Mouse (Mus musculus): Measurements from ENCODE around the gene Prdm4.

The Prdm4 gene

DNA sequence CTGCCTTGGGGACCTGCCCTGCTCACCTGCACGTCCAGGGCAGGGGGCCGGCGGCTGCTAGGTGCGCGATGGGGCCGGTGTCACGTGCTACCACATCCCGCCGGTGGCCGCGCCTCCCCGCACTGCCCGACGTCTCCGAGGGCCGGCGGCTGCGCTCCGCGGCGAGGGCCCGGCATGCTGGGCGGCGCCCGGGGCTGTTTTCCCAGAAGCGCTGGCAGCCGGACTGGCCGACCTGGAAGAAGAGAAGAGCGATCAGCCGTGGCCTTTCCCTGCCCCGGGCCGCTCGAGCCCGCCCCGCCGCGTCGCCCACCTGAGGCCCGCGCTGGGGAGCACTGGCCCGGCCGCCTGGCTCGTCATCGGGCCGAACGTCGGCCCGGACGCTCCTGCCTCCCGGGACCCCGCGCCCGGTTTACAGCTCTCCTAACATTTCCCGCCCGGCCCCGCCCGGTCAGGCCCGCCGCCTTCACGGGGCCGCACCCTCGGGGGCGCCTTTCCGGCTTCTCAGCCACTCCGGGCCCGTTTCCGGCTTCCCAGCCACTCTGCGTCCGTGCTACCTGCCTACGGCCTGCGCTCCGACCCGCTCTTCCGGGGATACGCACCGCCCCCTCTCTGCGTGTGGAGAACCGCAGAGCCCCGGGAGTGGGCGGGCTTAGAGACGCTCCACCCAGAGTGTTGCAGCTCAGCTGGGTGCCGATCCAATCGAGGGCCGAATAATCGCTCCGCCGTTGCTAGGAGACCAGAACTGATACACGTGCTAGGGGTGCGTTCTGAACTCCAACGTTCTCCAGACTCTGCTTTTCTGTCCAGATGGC lies at the start of gene Prdm4:
Prdm4 (minus strand) TSS at position 645 of the 812 bp plus-strand sequence.
- DNase-seq (ENCODE audit: low spot score in 2 of 2): peak; percentile 87 to 94

DNA sequence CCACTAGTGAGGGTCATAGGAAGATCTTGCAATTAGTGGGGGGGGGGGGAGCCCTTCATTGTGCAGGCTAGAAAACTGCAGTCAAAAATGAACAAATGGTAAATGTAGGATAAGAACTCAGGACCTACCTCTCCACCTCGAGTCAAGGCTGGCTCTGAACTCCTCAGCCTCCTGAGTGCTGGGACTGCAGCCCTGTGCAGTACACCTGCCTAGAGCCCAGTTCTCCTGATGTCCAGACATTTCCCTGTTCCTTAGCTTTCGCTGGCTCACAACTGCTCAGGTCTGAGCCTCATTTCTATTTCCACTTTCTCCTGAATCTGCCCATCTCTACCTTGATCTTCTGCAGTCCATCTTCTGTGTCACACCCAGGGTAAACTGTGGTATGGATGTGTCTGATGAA lies 49.5 kb upstream of the Prdm4 start:
- no peak for DNase-seq (ENCODE audit: low spot score in 2 of 2)

DNA sequence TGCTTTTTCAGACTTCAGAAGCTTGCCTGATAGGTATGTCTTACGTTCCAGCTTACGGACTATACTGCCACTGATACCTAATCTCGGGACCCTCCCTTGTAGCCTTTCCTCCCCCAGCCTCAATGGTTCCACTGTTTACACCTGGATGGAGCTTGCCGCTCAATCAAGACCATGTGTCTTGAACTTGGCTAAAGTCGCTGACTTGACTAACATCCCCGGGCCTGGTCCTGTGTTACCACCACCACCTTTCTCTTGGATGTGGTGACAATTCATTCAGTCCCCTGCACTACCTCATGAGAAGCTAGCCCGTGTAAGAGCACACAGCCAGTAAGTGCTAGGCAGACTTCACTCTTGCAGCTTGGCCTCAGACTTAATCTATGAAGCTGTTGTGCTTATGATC lies 47.4 kb upstream of the Prdm4 start:
- DNase-seq (ENCODE audit: low spot score in 2 of 2): no peak

DNA sequence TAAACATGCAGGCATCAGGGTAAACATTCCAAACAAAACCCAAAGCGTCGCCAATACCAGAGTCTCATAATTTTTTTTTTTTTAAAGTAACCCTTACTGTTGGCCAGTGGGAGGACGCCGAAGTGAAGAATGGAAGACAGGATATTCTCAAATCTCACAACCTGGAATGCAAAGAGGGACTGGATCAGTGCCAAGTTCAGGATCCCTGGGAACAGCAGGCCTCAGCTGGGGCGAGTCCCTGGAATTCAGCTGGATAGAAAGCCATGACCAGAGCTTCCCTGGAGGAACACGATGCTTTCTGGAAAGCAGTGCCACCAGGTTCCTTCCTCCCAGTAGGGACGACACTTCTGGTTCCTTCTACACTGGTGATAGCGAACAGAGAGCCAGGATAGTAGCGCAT lies 46.0 kb upstream of the Prdm4 start:
- DNase-seq (ENCODE audit: low spot score in 2 of 2): no peak

DNA sequence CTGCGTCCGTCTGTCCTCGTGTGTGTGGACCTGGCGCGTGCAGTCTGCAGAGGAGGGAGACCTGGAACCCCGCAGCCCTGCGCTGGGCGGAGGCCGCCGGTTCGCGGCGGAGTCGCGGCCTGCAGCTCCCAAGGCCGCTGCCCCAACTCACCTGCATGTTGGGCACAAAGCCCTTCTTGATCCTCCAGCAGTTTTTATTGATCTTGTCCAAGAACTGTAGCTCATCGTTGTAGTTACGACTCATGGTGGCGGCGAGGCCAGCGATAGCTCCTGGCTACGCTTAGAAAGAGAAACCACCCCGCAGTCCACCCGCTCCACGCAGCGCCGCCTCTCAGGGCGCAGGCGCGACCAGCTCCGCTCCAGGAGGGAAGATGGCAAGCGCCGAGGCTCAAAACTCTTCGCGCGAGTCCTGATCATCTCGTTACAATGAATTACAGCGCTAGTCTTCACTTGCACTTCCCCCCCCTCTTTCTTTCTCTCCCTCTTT lies 40.6 kb upstream of the Prdm4 start, which contains the start of gene Rtcb:
Rtcb (minus strand) TSS at position 360 of the 487 bp plus-strand sequence.
- peak; percentile 97 to 99 for DNase-seq (ENCODE audit: low spot score in 2 of 2)

DNA sequence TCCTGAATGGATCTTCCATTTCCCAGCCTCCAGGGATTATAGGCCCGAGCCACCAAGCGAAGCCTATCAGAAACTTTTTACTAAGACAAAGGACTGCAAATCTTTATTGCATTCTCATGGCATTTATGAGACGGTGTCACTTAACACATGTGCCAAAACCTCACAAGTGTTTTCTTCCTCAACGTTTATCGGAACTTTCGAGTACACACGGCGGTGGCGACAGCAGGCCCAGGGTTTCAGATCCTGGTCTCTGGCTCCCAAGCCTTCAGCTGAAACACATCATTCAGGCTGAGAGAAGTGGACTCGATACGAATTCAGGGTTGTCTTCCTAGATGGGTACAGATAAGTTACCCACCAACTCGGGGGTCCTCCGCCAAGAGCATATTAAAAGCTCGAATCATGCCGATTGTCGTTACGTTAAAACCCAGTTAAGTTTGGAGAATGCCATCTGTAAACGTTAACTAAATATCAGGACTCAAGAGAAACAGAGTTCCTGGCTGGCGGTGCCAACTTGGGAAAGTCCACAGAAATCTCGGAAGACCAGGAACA lies 40.0 kb upstream of the Prdm4 start:
- no peak for DNase-seq (ENCODE audit: low spot score in 2 of 2)

DNA sequence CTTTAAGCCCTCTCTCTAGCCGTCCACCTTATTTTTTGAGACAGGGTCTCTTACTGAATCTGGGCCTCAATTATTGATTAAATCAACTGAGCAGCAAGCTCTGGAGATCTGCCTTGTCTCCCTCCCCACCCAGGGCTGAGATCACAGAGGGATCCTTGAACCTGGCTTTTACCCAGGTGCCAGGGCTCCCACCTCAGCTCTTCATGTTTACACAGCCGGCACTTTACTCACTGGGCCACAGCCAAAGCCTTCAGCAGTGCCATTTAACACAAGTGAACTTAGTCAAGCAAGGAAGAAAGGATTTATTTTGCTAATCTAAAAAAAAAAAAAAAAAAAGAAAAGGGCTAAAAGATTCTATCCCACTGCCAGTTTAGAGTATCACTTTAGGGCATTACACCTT lies 37.5 kb upstream of the Prdm4 start:
- DNase-seq (ENCODE audit: low spot score in 2 of 2): no peak

DNA sequence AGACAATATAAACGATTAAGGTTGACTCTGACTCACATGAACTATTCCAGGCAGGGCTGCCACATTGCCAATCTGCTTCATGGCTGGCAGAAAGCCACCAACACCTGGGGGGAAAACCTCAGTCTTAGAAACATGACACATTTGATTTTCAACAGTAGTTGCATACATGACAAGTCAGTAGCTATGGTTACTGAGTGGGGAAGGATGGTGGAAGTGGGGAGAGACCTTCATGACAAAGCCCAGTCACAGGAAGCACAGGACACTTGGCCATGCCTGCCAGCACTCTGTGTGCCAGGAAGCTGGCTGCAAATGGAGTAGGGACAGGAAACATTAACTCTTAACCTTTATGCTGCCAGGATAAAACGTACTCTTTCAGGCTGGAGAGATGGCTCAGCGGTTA lies 36.5 kb upstream of the Prdm4 start:
- DNase-seq (ENCODE audit: low spot score in 2 of 2): no peak

DNA sequence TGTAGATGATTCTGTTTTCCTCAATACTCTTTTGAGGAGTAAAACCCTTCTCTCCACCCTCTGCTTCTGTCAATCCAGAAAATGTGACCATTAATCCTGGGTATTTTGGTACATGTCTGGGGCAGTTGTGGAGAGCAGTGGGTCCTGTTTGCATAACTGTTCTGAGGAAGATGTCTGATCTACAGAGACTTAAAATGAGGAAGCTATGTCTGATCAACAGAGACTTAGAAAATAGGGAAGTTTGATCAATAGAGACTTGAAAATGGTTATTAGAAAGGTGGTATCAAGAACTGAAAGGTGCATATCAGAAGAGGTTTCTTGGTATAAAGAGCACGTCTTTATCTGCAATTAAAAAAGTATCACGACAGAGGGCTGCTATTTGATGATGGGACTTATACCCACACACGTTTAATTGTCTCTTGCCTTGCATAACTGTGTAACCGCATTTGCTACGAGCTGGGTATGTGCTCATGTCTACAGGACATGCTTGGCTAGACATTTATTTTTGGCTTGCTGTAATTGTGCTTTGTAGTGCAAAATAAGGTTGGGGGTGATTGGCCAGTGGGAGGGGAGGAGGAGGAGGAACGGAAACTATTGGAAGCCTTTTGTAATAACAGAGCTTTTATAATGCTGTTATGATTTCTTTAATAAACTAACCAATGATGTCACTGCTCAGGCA lies 35.0 kb upstream of the Prdm4 start:
- no peak for DNase-seq (ENCODE audit: low spot score in 2 of 2)

DNA sequence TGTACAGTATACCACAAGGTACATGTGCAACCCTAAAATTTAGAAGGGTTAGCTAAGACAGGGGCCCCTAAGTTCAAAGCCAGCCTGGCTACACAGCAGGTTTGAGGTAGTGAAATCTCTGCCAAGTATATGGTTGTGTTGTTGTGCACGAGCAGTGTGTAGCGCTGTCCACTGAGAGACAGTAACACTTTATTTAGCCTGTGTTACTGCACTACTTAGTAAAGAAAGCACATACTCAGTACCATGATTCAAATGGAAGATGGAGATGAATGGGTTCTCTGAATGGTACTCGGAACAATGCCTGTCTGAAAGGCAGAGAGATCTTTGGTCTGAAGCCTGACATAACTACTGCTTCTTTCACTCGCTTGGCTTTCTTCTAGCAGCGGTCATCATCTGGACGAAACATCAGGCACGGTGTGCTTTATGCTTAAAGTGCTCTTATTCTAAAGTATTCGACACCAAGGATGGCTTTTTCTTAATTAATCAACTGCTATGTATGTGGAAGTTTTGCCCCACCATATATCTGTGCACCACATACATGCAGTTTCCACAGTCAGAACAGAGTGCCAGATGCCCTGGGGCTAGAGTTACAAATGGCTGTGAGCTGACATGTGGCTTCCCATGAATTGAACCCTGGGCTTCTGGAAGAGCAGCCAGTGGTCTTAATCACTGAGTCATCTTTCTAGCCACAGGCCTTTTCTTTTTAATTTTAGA lies 31.7 kb upstream of the Prdm4 start:
- DNase-seq (ENCODE audit: low spot score in 2 of 2): no peak

DNA sequence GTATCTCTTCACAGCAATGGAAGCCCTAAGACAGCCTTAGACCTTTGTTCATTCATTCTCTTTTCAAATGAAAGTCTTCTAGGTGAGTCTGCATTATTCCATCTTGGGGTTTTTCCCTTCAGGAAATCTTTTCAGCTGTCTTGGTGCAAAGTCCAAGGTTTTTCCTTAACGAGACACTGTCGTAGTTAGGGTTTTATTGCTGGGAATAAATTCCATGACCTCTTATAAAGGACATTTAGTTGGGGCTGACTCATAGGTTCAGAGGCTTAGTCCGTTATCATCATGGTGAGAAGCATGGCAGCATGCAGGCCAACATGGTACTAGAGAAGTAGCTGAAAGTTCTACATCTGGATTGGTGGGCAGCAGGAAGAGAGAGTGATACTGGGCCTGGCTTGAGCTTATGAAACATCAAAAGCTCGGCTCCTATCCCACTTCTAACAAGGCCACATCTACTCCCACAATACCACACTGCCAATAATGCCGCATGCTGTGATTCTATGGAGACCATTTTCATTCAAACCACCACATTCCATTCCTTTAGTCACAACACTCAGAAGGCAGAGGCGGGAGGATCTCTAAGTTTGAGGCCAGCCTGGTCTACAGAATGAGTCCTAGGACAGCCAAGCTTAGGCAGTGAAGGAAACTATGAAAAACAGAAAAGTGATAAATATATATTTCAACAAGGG lies 19.5 kb upstream of the Prdm4 start:
- no peak for DNase-seq (ENCODE audit: low spot score in 2 of 2)

DNA sequence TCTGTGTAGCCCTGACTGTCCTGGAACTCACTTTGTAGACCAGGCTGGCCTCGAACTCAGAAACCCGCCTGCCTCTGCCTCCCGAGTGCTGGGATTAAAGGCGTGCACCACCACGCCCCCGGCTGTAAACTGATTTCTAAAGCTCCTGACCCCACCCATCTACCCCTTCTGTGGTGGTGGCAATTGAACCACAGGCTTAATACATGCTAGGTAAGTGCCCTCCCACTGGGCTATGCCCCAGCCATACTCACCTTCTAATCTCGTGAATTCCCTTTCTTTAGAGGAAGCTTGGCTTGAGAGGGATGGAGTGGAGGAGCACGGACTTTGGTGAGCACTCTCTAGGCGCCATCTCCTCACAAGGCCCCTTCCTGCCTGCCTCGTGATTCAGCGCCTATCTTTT lies 13.0 kb upstream of the Prdm4 start:
- DNase-seq (ENCODE audit: low spot score in 2 of 2): no peak

DNA sequence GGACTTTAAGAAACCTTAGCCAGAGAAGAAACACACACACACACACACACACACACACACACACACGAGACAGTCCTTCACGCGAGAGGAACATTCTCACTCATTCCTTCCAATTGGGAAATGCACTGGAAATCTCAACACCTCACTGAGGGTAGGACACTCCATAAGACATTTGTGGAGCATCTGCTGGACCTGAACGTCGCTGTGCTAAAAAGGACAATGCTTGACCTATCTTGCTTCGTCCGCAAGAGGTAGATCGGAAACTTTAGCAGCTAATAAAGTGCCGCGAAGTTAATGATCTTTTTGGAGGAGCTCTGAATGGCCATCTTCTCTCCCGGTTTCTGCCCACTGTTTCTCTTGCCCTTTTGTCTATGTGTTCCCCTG lies 12.3 kb upstream of the Prdm4 start:
- DNase-seq (ENCODE audit: low spot score in 2 of 2): no peak

DNA sequence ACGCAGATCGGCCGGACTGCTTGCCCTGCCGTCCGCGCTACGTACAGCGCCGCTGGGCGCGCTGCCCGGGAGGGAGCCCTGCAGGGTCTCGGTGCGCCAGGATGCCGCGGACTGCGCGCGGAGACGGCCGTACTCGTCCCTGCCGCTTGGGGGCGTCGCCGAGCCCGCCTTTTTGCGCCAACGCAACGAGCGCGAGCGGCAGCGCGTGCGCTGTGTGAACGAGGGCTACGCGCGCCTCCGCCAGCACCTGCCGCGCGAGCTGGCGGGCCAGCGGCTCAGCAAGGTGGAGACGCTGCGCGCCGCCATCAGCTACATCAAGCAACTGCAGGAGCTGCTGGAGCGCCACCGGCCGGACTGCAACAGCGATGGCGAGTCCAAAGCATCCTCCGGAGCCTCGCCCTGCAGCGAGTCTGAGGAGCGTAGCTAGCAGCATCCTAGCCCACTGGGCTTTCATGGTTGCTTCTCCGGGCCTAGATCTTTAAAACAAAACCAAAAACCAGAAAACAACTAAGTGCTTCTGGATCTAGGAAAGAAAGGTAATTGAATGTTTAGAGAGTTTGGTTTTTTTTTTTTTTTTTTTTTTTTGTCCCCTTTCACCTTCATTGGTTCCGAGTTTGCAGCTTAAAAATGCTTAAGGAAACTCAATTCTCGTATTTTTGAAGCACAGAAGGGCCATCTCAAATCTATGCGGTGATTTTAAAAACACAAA lies 11.7 kb upstream of the Prdm4 start:
- DNase-seq (ENCODE audit: low spot score in 2 of 2): peak; percentile 54 to 60

DNA sequence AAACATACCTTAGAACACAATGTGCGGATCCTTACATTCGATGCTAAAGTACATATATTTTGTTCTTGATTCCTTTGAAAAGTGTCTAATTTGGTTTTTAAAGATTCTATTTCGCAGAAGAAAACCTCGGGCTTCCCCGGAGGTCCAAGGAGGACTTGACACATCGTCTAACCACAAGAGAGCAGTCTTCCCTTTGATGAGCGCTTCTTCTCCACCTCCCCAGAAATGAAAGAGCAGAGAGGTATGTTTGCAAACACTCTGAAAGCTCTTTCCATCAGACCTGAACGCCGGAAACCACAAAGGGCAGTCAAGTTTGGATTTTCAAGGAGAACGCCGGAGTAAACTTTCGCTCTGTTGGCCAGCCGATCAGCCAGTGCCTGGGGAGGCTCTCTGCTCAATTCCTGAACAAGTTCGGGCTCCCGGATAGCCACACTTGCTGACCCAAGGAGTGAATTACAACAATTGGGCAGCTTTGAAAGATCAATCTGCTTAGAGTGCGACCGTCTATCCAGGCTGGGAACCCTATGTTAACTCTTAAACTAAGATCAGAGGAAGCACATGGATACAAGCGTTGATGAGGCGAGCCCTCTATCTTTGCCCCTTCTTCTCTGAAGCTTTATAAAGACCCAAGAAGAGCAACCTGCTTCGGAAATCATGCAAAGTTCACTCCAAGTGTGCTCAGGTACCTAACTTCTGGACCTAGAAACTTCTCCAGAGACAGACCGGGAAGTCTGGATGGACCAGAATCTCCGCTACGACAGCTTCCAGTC lies 10.9 kb upstream of the Prdm4 start, which contains the start of gene Ascl4:
Ascl4 (plus strand) TSS at position 6 of the 770 bp plus-strand sequence.
- DNase-seq (ENCODE audit: low spot score in 2 of 2): no peak

DNA sequence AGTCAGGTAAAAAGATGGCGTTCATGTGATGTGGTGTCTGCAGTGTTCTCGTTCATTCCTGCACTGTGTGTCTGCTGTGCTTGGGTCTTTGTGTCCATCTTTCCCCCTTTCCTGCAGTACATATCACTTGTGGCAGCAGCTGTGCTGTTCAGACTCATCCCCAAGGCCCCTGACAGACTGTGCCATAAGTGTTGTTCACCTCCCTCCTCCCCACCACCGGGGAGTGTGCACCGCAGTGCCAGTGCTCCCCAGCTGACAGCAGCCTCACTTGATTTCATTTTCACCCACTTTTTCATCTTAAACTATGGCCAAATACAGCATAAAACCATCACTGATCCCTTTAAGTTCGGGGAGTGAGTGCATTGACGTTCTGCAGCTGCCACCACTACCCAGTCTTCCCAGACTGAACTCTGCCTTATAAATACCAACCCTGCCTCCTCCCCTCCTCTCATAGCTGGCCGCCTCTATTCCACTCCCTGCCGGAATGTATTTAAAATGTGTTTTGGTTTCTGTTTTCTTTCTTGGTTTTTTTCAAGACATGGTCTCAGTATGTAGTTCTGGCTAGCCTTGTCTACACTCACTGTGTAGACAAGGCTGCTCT lies 37.0 kb downstream of the Prdm4 start:
- DNase-seq (ENCODE audit: low spot score in 2 of 2): no peak

DNA sequence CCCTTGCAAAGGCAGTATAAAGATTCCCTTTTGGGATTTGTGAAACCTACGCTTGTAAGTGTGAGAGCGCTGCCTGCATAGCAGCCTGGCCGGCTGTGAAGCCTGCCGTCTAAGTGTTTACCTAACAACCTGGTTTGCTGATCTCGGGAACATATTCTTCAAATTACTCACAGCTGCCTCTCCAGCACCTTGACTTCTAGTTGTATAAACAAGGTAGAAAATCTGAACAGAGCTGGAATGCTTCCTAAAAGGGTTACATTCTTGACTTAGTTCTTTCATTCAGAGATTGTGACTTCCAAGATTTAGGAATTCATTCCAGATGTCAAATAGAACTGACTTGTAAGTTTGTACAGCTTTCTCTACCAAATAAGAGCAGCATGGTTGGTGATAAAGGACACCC lies 41.1 kb downstream of the Prdm4 start:
- no peak for DNase-seq (ENCODE audit: low spot score in 2 of 2)

DNA sequence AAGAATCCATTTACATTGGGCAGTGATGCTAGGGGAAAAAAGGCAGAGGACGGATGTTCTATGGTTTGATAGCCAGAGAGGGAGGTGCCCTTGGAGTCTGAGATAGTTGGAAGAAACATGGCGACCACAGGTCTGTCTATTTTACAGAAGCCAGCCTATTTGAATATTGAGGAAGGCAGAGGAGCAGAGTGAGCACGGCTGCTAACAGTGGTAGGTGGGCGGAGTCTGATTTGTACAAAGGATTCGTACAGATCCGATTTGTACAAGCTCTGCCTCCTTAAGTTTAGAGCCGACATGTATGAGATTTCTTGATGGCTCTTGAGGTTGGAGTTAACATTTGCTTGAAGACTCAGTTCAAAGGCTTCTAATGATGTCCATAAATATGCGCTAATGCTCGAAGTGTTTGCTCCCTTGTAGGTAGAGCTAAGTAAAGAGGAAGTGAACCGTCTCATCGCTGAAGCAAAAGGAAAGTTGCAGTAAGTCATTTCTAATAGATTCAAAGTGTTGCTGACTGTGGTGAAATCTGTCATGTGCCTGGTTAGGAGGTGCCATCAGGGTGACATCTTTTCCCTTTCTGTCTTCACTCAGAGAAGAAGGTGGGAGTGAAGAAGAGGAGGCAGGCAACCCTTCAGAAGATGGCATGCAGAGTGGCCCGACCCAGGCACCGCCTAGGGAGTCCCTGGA lies 42.9 kb downstream of the Prdm4 start:
- DNase-seq (ENCODE audit: low spot score in 2 of 2): no peak

DNA sequence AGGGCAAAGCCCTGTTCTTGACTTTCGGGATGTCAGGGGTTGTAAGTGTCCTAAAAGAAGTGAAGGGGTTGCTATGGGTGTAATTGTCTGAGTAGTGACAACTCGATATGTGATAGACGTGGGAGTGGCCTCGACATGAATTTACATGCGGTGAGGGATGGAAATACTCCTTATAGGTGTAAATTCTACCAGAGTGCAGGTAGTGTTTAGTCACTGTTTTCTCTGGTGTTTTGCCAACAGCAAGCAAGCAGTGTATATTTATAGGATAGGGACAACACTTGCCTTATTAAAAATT lies 44.5 kb downstream of the Prdm4 start:
- DNase-seq (ENCODE audit: low spot score in 2 of 2): no peak
